Mouse (Mus musculus) embryonic facial prominence, embryonic 13.5 days (tissue): ENCODE results near the gene Lsm12. TPM values are rescaled to one million over a fixed set of nuclear protein-coding genes. Genes with fewer than 3 reads are reported as not detected.

ENCODE experiments used
- ATAC-seq: fragments of 200-750 bp; cut with Nextera tagmentation; 2 replicates; pipeline ENCODE4 v1.8.0; 2017; ENCODE audit warnings: low read depth; ENCODE audit not compliant: insufficient number of reproducible peaks, insufficient read depth, low FRiP score, low TSS enrichment
- H3K27ac ChIP-seq: fragments of 300-500 bp; sonication (generic); 2 replicates; pipeline ENCODE4 v1.5.1; 2015; ENCODE audit warnings: moderate library complexity, mild to moderate bottlenecking, inconsistent platforms
- H3K27me3 ChIP-seq: fragments of 300-500 bp; sonication (generic); 2 replicates; pipeline ENCODE4 v1.6.1; 2015; ENCODE audit warnings: mild to moderate bottlenecking, inconsistent platforms
- H3K36me3 ChIP-seq: fragments of 300-500 bp; sonication (generic); 2 replicates; pipeline ENCODE4 v1.6.1; 2015; ENCODE audit warnings: mild to moderate bottlenecking, inconsistent platforms
- H3K4me1 ChIP-seq: fragments of 300-500 bp; sonication (generic); 2 replicates; pipeline ENCODE4 v1.6.1; 2015; ENCODE audit warnings: inconsistent platforms
- H3K4me2 ChIP-seq: fragments of 300-500 bp; sonication (generic); 2 replicates; pipeline ENCODE4 v1.6.1; 2015; ENCODE audit warnings: moderate library complexity, mild to moderate bottlenecking, inconsistent platforms
- H3K4me3 ChIP-seq: fragments of 300-500 bp; sonication (generic); 2 replicates; pipeline ENCODE4 v1.5.1; 2015; ENCODE audit warnings: mild to moderate bottlenecking, inconsistent platforms
- H3K9ac ChIP-seq: fragments of 300-500 bp; sonication (generic); 2 replicates; pipeline ENCODE4 v1.6.1; 2015; ENCODE audit warnings: mild to moderate bottlenecking, inconsistent platforms
- H3K9me3 ChIP-seq: fragments of 300-500 bp; sonication (generic); 2 replicates; pipeline ENCODE4 v1.6.1; 2016; ENCODE audit warnings: inconsistent platforms
- WGBS: fragments of 180-500 bp; shearing (Covaris S2); methylation state at CpG from one replicate; pipeline ENCODE4 v1.1.7; 2015; ENCODE audit warnings: mixed read lengths; 5-methylcytosine and 5-hydroxymethylcytosine counted together
- polyA plus RNA-seq: library from polyadenylated mRNA; unstranded; fragments of >200 nt; fragmentation: Nextera tagmentation; extraction: Ambion mirVana; gene quantifications from 2 replicates; pipeline ENCODE4 v1.2.1, GENCODE M21; 2015

Lsm12 gene
- polyA plus RNA-seq, result 125 and 159 TPM in 2 replicates

DNA sequence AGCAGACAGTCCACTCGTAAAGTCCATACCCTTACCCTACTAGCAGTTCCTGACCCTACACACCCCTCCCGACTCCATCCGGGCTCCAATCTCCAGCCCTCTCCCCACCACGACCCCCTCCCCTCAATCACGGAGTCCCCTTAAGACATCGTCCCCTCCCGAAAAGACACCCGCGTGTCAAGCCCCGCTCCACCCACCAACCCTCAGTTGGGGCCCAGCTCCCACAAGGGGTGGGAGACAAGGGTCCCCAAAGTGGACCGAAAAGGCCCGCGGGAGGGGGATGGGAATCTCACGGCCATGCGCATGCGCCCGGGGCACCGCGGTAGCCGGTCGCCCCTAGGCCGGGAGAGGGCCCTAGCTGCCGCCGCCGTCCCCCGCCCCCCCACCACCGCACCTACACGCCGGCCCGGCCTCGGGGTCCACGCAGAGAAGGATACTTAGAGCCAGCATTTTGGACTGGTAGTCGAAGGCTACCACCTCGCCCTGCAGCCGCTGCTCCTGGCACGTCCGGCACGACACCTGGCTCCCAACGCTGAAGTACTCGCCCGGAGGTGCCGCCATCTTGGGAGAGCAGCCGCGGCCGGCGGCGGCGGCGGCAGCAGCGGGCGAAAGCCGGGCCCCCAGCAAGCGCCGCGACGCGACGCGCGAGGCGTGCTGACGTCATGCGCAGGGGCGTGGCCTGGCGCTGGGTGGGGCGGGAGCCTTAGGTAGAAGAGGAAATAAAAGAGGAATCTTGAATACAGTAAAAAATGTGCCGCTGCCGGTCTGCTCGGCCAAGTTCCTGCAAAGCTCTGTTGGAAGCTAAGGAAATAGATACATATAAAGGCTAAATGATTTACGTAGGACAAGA is at the start of gene Lsm12:
Lsm12 (minus strand) TSS at position 651 of the 850 bp plus-strand sequence.
- Histone ChIP-seq H3K27ac (peak within 1 kb of the TSS; percentile 96), H3K4me1 (peaks cover 30% of the 10 kb centered on the region), H3K27me3 (no peaks in the 10 kb centered on the region), H3K9me3 (no peaks in the 10 kb centered on the region), H3K36me3 (peaks cover 27% of the 10 kb centered on the region), H3K9ac (peak within 1 kb of the TSS; percentile 94), H3K4me2 (peak within 1 kb of the TSS; percentile 68), H3K4me3 (peak within 1 kb of the TSS; percentile 90)
- under 1% methylated on average over 70 of the region's 70 CpGs for WGBS
- peak; percentile 78 for ATAC-seq

DNA sequence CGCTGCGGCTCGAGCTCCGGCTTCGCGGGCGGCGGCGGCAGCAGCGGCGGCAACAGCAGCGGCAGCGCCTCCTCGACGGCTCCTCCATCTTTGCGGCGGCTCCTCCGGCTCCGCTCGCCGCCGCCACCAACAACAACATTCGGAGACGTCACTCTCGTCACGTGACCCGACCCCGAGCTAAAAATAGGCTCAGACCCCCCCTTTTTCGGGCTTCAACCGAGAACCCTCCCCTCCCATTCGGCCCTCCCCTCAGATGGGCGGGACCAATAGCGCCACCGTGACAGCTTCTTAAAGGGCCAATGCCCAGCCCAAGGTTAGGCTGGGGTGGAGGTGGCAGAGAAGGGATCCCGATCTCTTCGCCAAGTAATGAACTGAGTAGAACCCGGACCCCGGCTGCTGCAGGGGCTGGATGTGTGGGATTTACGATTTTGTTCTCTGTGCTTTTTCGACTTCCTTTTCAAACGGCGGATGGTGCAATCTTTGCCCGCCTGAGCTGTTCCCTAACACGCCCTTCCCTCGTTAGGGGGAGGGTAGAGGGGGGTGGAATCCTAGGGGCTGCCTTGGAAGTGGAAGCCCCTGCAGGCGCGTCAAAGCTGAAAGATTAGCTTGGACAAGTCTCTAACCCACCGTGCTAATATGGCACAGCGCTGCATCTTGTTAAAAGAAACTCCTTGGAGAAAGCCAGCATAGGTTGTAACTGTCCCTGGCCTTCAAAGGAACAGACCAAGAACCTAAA is 45.1 kb upstream of the Lsm12 start, which contains the start of gene Hdac5:
Hdac5 (minus strand) TSS at position 161 of the 736 bp plus-strand sequence.
- peak within 1 kb of the TSS; percentile 82 for H3K4me2 ChIP-seq
- peak within 1 kb of the TSS; percentile 89 for H3K27ac ChIP-seq
- H3K27me3 ChIP-seq, result no peaks in the 10 kb centered on the region
- peak within 1 kb of the TSS; percentile 77 for H3K4me3 ChIP-seq
- peaks cover 46% of the 10 kb centered on the region for H3K4me1 ChIP-seq
- ATAC-seq, result peak; percentile 85
- H3K36me3 ChIP-seq, result no peaks in the 10 kb centered on the region
- no peaks in the 10 kb centered on the region for H3K9me3 ChIP-seq
- 0% methylated on average over 38 of the region's 49 CpGs for WGBS
- peak within 1 kb of the TSS; percentile 88 for H3K9ac ChIP-seq

DNA sequence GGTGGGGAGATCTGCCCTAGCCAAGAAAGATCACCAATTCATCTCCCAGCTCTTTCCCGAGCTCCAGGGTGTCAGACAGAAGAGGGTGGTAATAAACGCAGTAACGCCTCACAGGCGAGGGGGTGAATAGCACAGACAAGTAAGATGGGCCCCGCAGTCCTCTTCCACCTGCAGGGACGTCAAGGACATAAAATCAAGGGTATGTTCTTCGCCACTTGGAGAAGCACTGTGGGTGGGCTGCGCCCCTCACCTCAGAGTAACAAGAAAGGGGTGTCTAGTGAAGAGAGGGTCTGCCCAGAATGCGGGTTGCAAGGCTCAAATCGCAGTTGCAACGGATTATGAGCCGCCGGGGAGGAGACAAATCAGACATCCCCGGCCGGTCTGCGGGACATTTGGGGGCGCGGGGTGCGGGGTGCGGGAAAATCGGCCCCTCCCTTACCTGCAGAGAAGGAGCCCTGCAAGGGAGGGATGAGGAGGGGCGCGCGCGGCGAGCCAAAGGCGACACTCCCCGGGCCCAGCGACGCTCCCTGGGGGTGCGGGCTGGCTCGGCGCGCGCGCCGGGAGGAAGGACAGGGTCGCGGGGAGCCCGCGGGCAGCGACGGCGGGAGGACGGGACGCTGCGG is 44.3 kb upstream of the Lsm12 start:
- under 1% methylated on average over 46 of the region's 47 CpGs for whole genome bisulfite sequencing
- ATAC-seq, result peak; percentile 13; the same call in 1 of the 2 replicates
- Histone ChIP-seq H3K4me3 (peak overlapping the region; percentile 77), H3K4me1 (peaks cover 53% of the 10 kb centered on the region), H3K9ac (peak overlapping the region; percentile 88), H3K36me3 (no peaks in the 10 kb centered on the region), H3K27me3 (no peaks in the 10 kb centered on the region), H3K27ac (peak overlapping the region; percentile 89), H3K4me2 (peak overlapping the region; percentile 82), H3K9me3 (no peaks in the 10 kb centered on the region)

DNA sequence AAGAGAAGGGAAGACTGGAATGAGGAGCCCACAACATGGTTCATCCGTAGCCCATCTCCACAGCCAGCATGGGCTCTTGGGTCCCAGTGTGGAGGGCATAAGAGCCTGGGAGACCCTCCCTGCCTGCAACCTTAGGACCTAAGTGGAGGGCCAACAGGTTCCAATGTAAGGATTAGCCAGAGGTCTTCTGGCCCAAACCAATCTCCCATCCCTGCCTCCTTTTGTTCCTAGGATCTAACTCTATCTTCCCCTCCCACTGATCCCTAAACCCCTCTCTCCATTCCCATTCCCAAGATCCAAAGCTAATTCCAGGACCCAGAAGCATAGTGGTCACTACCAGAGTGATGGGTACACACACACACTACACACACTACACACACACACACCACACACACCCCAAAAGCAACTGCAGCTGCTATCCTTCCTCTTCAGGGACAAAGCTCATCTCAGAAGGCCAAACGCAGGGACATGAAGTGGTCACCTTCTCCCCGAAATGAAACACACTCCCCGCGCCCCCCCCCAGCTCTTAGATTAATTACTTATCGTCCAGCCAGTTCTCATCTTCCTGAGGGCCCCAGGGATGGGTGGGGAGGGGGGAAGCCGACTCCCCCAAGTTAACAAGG is 43.7 kb upstream of the Lsm12 start:
- no peaks in the 10 kb centered on the region for H3K27me3 ChIP-seq
- peak overlapping the region; percentile 88 for H3K9ac ChIP-seq
- peak overlapping the region; percentile 89; the same call in 1 of the 2 replicates for H3K27ac ChIP-seq
- 0 out of 2 replicates have a peak, but pooled peaks cover 5% of the 10 kb centered on the region for H3K36me3 ChIP-seq
- H3K4me1 ChIP-seq, result peaks cover 59% of the 10 kb centered on the region
- no peak for ATAC-seq
- H3K4me3 ChIP-seq, result peak overlapping the region; percentile 77
- H3K9me3 ChIP-seq, result no peaks in the 10 kb centered on the region
- peak overlapping the region; percentile 82 for H3K4me2 ChIP-seq
- WGBS, result 21% methylated on average over 7 of the region's 7 CpGs

DNA sequence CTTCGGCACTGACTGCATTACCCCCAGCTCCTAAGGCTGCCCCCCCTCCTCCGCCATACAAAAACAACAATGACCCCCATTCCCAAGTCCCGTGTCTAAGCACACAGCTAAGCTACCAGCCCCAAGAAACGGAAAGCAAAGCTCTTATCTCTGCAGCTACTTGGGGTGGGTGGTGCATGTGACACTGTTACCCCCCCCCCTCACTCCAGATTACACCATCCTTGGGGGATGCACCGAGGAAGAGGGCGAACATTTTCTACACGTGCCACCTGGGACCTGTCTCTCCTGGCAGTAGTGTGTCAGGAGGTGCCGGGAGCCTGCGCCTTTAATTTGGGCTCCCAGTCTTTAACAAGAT is 43.1 kb upstream of the Lsm12 start:
- Histone ChIP-seq H3K4me1 (peaks cover 65% of the 10 kb centered on the region), H3K4me2 (peak overlapping the region; percentile 82), H3K27ac (peak overlapping the region; percentile 58; the same call in 1 of the 2 replicates), H3K9ac (peak overlapping the region; percentile 88), H3K4me3 (peak overlapping the region; percentile 77), H3K9me3 (no peaks in the 10 kb centered on the region), H3K27me3 (no peaks in the 10 kb centered on the region), H3K36me3 (0 out of 2 replicates have a peak, but pooled peaks cover 5% of the 10 kb centered on the region)
- 30% methylated on average over 9 of the region's 9 CpGs for WGBS
- ATAC-seq, result no peak

DNA sequence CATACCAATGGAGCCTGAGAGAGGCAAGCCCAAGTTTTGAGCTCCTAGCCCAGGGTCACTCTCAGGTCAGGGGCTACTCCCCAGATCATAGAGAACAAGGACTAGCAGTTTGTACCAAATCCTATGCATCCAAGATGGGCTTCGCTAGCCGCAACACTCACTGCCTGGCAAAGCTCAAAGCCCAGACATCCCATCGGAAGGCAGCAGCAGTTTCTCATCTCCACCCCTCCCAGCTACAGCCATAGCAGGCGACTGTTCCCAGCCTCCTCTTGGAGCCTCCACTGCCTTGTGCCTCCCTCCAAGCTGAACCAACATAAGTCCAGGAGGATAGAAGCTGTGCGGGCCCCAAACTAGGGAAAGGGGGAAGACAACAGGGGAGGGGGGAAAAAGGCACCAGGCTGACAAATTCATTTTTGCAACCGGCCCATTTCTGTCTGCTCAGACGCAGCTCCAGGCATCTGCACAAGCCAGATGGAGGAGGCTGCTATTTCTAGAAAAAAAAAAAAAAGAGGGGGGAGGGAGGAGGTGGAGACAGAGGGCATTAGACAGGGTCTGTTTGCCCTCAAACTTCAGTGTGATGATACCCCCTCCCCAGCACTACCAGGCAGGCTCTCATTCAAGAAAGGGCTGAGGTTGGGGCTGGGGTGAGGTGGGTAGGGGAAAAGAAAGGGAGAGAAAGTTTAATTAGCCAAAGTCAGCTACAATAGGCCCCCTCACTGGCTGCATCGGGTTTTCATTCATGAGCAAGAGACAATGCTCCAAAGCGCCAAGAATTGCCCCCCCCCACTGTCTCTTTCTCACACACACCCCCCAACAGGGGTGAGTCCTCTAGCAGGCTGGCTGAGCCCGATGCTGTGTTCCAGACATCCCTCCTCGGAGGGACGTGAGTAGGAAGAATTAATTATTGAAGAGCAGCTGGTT is 42.4 kb upstream of the Lsm12 start:
- Histone ChIP-seq H3K4me2 (peak overlapping the region; percentile 82), H3K4me1 (peaks cover 70% of the 10 kb centered on the region), H3K4me3 (peak overlapping the region; percentile 77), H3K36me3 (0 out of 2 replicates have a peak, but pooled peaks cover 5% of the 10 kb centered on the region), H3K9ac (peak overlapping the region; percentile 88), H3K9me3 (no peaks in the 10 kb centered on the region), H3K27me3 (no peaks in the 10 kb centered on the region), H3K27ac (peak overlapping the region; percentile 58)
- 16% methylated on average over 12 of the region's 12 CpGs for WGBS
- ATAC-seq, result no peak

DNA sequence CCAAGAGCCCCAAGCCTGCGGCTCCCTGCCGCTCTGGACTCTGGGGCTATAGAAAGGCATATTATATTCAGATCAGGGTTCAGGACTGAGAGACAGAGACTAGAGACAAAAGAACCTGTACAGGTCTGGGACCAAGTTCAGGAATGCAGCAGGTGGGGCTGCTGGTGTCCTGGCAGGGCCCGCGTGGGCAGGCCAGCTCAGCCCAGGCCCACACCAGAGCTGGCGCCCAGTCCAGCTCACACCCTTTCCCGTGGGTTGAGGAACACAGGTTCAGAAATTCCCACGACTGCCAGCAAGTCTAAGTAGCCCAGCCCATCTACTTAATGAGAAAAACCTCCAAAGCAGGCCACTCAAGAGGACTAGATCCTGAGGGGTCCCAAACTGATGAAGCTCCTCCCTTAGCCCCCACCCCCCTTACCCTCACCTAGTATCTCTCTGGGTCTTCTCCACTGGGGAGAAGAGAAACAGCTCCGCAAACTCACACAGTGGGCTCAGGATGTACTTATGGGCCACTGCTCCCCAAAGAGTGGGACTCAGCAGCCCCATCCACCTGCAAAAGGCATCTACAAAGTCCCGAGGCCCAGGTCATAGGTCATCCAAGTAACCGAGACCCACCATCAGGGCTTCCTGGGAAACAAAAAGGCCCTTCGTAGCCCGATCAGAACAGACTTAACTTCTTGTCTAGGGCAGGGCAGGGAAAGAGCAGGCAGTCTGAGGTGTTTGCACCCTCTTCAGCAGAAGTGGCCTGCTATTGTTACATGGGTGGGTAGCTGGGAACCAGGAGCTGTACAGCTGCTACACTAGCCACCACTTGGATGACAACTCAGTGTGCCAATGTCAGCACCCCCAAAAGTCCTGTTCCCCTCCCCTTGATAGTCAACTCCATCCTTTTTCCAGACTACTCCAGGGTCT is 41.2 kb upstream of the Lsm12 start:
- Histone ChIP-seq H3K4me3 (peak overlapping the region; percentile 77; the same call in 1 of the 2 replicates), H3K4me2 (peak overlapping the region; percentile 82), H3K4me1 (peaks cover 76% of the 10 kb centered on the region), H3K36me3 (peaks cover 14% of the 10 kb centered on the region), H3K27ac (peak overlapping the region; percentile 58; the same call in 1 of the 2 replicates), H3K27me3 (no peaks in the 10 kb centered on the region), H3K9me3 (no peaks in the 10 kb centered on the region), H3K9ac (no peak overlapping the region; the same call in 1 of the 2 replicates)
- 74% methylated on average over 12 of the region's 12 CpGs for WGBS
- no peak for ATAC-seq

DNA sequence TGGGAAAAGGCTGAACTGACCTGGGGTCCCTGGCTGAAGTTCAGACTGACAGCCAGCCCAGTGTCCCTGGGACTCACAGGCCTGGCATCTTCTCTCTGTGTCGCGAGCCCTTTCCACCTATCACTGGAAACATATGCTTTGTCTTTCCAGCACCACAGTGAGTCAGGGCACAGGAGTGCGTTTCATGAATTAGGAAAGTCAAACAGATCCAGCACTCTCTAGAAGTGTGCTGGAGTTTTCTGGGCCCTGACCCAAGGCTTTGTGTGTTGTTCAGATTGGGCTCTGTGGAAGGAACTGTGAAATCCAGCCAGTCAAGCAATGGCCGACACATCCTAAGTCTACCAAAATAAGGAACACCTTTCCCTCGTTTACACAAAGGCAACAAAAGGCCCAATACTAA is 40.1 kb upstream of the Lsm12 start:
- Histone ChIP-seq H3K9ac (0 out of 2 replicates have a peak overlapping the region, but pooled peaks have one; percentile 58), H3K27me3 (no peaks in the 10 kb centered on the region), H3K4me2 (peak overlapping the region; percentile 51; the same call in 1 of the 2 replicates), H3K4me1 (peaks cover 77% of the 10 kb centered on the region), H3K27ac (no peak overlapping the region), H3K9me3 (no peaks in the 10 kb centered on the region), H3K36me3 (peaks cover 20% of the 10 kb centered on the region), H3K4me3 (no peak overlapping the region)
- WGBS, result 58% methylated on average over 5 of the region's 5 CpGs
- no peak for ATAC-seq

DNA sequence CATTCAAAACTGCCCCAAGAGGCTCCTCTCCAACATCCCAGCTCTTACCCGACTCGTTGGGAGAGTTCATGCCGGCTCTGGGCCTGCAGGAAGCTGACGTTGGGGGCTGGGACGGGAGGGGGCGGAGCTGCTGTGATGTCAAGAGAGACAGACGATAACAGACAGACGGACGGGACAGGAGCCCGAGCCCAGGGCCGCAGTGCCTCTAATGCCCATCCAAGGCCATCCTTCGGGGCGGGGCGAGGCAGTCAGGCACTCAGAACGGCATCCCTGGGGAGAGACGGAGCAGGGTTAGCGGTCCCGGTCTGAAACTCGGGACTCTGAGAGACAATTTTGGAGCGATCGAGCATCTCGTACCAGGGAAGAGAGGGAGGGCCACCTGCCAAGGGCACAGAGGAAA is 39.6 kb upstream of the Lsm12 start:
- Histone ChIP-seq H3K36me3 (peaks cover 21% of the 10 kb centered on the region), H3K9me3 (no peaks in the 10 kb centered on the region), H3K27me3 (no peaks in the 10 kb centered on the region), H3K4me1 (peaks cover 83% of the 10 kb centered on the region), H3K27ac (no peak overlapping the region), H3K4me2 (peak overlapping the region; percentile 51), H3K4me3 (peak overlapping the region; percentile 14; the same call in 1 of the 2 replicates), H3K9ac (peak overlapping the region; percentile 58; the same call in 1 of the 2 replicates)
- 9% methylated on average over 22 of the region's 22 CpGs for WGBS
- no peak for ATAC-seq
